Mouse (Mus musculus) CH12F3 (cell line): Measurements from ENCODE around the gene Nap1l4.
"Not testable (repeated sequence)": the region's sequence is repeated elsewhere in the genome, so short reads cannot be mapped to it uniquely, and the experiment has no call there.

Experiments used
- in situ Hi-C: fragments of 300-500 bp; cut with MboI; formaldehyde crosslinking; loops from 2 replicates; pipeline ENCODE4 v1.14.3; 2020; ENCODE audit warnings: low sequenced_read_pairs

Gene Nap1l4

GRCm38 (mm10) chr7:143548976-143549457, at the start of gene Nap1l4:
Gene Nap1l4, minus strand, starts transcription at chr7:143549106.
- in situ Hi-C loops = no loop called here

GRCm38 (mm10) chr7:143594865-143595264, 46.0 kb upstream of the Nap1l4 start:
- in situ Hi-C loops = loop anchor here (25.0 kb wide), 1 partner anchor 167 kb away; the partner anchor contains the start of genes Mrgprg and Osbpl5

- in situ Hi-C loops = loop anchor here (25.0 kb wide), 1 partner anchor 170 kb away; the partner anchor contains the start of genes Mrgprg and Osbpl5
Observed at GRCm38 (mm10) chr7:143592255-143592654, 43.3 kb upstream of the Nap1l4 start.

DNA sequence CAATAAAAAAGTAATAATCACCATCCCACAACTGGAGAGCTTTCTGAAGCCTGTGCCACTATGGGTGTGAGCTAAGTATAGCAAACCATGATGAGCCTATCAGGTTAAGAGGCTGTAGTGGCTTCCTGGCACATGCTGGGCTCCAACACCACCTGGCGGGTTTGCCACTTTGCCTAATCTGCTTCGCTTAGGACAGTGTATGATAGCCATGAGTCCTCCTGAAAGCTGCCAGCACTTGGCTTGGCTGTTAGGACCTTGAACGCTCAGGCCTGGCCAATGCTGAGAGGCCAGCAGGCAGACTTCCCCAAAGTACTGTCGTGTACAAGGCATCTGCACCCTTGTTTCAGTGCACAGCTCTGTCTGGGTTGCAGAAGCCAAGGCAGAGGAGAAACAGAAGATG, 39.1 kb upstream of the Nap1l4 start:
- in situ Hi-C loops = loop anchor here (10.0 to 25.0 kb wide), 2 partner anchors 107 to 174 kb away; partner anchors contain the start of genes Mrgprg and Osbpl5

DNA sequence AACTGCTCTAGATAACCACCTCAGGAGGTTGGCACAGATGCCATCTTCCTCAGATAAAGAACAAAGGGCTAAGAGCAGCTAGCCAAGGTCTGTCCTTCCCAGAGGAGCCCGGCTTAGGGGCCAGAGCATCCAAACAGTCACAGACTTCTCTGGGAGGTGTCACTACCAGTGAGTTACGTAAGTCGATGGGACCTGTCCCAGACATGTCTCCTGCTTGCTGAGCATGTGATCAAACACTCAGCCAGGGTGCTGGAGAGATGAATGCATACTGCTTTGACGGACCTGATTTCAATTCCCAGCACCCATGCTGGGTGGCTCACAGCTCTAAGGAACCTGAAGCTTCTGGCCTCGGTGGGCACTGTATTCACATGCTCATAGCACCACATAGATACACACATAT, 38.7 kb upstream of the Nap1l4 start:
- in situ Hi-C loops = loop anchor here (10.0 to 25.0 kb wide), 2 partner anchors 107 to 175 kb away; partner anchors contain the start of genes Mrgprg and Osbpl5

- in situ Hi-C loops = loop anchor here (10.0 to 25.0 kb wide), 2 partner anchors 111 to 178 kb away; partner anchors contain the start of genes Mrgprg and Osbpl5
Observed at GRCm38 (mm10) chr7:143583956-143584355, 35.0 kb upstream of the Nap1l4 start.

GRCm38 (mm10) chr7:143583025-143583424, 34.1 kb upstream of the Nap1l4 start:
- in situ Hi-C loops = loop anchor here (10.0 to 25.0 kb wide), 2 partner anchors 112 to 179 kb away; partner anchors contain the start of genes Mrgprg and Osbpl5

GRCm38 (mm10) chr7:143575751-143576150, 26.8 kb upstream of the Nap1l4 start:
- in situ Hi-C loops = loop anchor here (25.0 kb wide), 1 partner anchor 187 kb away; the partner anchor contains the start of genes Mrgprg and Osbpl5

- in situ Hi-C loops = no loop called here
Observed at GRCm38 (mm10) chr7:143565648-143566039, 16.7 kb upstream of the Nap1l4 start.

DNA sequence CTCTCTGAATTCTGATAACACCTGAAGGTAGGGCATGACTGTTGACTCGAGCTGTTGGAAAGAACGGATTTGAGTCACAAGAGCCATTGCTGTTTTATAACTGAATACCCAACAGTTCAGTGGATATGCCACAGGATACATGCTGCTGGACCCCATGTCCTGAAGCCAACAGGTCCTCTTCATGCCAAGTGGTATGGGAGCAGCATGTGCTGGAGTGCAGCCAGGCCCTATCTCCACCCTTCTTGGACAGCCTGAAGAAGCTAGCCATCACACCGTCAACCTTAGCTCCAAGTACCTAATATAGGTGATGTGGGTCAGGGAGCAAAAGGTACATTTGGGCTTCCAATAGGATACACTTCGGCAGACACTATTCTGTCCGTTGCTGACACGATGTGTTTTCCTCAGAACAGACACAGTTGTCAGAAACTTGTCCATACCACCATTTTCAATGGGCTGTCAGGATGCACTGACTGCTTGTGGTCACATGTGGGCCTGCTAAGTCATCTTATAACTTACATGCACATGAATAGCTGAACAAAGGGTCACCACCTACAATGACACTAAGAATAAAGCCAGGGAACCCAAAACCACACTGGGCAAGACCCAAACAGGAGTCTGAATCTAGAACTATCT, 16.2 kb upstream of the Nap1l4 start:
- in situ Hi-C loops = no loop called here

- in situ Hi-C loops = no loop called here
Observed at GRCm38 (mm10) chr7:143563787-143564186, 14.9 kb upstream of the Nap1l4 start.

GRCm38 (mm10) chr7:143557616-143558015, 8.7 kb upstream of the Nap1l4 start:
- in situ Hi-C loops = no loop called here

GRCm38 (mm10) chr7:143556964-143557610, 8.2 kb upstream of the Nap1l4 start:
- in situ Hi-C loops = no loop called here

- in situ Hi-C loops = no loop called here
Observed at GRCm38 (mm10) chr7:143549588-143550220, 798 bp upstream of the Nap1l4 start.

DNA sequence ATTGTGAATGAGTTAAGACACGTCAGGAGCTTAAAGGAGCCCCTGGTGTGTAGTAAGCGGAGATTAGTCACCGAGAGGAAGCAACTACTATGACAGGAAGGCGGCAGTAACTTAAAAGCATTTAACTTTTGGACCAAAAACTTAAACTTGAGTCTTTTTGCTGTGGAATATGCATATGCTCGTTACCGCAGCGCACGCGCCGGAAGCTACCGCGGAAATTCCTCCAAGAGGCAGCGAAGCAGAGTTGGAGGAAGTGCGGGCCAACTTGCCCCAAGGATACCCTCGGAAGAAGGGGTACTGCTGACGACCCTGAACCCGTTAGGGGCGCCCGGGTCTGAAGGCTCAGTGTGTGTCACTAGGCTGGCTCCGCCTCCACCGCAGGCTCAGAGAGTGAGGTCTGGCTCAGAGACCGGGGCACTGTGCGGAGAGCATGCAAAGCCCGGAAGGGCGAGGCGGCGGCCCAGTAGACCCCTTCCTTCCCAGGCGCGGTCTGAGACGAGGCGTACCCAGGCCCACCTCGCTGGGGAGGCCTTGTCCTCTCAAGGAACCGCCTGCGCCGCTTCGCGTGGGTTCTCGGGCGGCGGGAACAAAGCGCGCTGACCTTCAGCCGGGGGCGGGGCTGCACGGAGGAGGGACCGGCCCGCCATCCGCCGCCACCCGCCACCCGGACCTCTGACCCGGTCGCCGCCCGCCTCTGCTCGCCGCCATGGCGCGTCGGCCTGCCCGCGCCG, 510 bp downstream of the Nap1l4 start:
- in situ Hi-C loops = no loop called here

DNA sequence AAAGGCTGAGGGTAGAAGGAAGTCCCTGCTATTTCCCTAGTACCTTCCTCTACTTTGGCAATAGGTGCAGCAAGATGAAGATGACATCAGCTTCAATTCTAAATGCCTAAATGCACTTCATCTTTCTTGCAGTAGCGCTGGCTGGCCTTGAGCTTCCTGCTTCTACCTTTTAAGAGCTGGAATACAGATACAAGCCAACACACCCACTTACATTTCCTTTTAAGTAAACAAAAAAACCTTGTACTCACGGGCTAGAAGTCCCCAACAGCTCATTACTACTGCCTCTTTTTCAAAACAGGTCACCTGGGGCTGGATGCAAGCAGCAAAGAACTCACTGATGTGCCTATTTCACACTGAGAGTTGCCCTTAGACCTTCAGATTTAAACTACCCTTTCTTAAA, 2.4 kb downstream of the Nap1l4 start:
- in situ Hi-C loops = no loop called here

DNA sequence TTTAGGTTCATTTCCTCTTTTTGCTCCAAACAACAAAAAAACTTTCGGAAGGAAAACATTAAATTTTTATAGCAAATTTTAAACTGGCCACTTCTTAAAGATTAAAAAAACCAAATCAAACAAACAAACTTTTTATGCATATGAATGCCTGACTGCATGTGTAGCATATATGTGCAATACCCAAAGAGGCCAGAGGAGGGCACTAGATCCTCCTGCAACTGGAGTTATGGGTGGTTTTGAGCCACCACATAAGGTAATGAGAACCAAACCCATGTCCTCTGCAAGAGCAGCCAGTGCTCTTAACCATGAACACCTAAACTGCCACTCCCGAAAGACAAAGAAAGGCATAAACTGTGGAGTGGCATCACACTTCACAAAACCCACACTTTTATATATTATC, 4.5 kb downstream of the Nap1l4 start:
- in situ Hi-C loops = no loop called here

DNA sequence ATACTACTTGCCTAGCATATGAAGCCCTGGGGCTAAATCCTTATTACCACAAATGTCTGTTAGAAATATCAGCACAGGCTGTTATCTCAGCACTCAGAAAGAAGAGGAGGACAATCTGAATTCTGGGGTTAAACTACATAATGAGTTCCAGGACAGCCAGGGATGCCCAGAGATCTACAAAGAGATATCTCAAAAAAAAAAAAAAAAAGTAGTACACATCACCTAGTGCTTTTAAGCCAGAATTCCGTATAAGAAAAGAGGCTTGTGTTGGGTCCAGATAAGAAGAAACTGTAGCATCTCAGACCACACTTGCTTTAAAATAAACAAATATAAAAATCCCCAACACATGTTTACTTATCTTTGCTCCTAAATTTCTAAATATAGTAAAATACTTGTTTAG, 10.2 kb downstream of the Nap1l4 start:
- in situ Hi-C loops = no loop called here

- in situ Hi-C loops = not testable (repeated sequence)
Observed at GRCm38 (mm10) chr7:143538229-143538628, 10.7 kb downstream of the Nap1l4 start.

DNA sequence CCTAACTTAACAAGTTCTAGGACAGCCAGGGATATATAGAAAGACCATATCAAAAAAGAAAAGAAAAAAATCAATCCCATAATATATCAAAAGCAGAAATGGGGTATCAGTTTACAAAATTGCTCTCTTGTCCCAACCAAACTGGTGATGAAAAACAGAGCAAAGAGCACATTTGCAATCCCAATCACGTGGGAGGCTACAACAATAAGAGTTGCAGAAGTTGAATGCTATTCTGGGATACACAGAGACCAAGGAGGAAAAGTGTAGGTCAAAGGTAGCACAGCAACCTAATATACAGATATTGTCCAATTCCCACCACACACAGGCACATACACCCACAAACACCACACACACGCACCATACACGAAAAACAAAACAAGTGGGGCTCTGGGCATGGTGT, 12.7 kb downstream of the Nap1l4 start:
- in situ Hi-C loops = no loop called here

- in situ Hi-C loops = no loop called here
Observed at GRCm38 (mm10) chr7:143533284-143533683, 15.6 kb downstream of the Nap1l4 start.
